Mouse (Mus musculus): ENCODE data around the gene Sgce.
"Not testable (repeated sequence)": the region's sequence is repeated elsewhere in the genome, so short reads cannot be mapped to it uniquely, and the experiment has no call there.

Gene Sgce

GRCm38 (mm10) chr6:4746696-4747439 lies at the start of gene Sgce, which contains the start of gene Peg10:
TSS of gene Sgce (minus strand) at chr6:4747207.
TSS of gene Peg10 (plus strand) at chr6:4747306.
- peak; percentile 85 for DNase-seq

- no peak for DNase-seq
Measured at GRCm38 (mm10) chr6:4796281-4796680, 49.3 kb upstream of the Sgce start.

GRCm38 (mm10) chr6:4762252-4762651 lies 15.2 kb upstream of the Sgce start:
- no peak for DNase-seq

GRCm38 (mm10) chr6:4761415-4762142 lies 14.6 kb upstream of the Sgce start:
- not testable (repeated sequence) for DNase-seq

- DNase-seq = no peak
Measured at GRCm38 (mm10) chr6:4754886-4755285, 7.9 kb upstream of the Sgce start.

- no peak for DNase-seq
Measured at GRCm38 (mm10) chr6:4754286-4754685, 7.3 kb upstream of the Sgce start.

- DNase-seq = no peak
Measured at GRCm38 (mm10) chr6:4751355-4751754, 4.3 kb upstream of the Sgce start.

GRCm38 (mm10) chr6:4749091-4749490 lies 2.1 kb upstream of the Sgce start:
- peak; percentile 97 for DNase-seq

- no peak for DNase-seq
Measured at GRCm38 (mm10) chr6:4748506-4748961, 1.5 kb upstream of the Sgce start.

- peak; percentile 22 for DNase-seq
Measured at GRCm38 (mm10) chr6:4747677-4748505, 884 bp upstream of the Sgce start.

GRCm38 (mm10) chr6:4746036-4746695 lies 841 bp downstream of the Sgce start:
- DNase-seq = no peak

GRCm38 (mm10) chr6:4740511-4740910 lies 6.5 kb downstream of the Sgce start:
- peak; percentile 61 for DNase-seq

- no peak for DNase-seq
Measured at GRCm38 (mm10) chr6:4739522-4740355, 7.3 kb downstream of the Sgce start.

GRCm38 (mm10) chr6:4738717-4739116 lies 8.3 kb downstream of the Sgce start:
- no peak for DNase-seq

GRCm38 (mm10) chr6:4738034-4738629 lies 8.9 kb downstream of the Sgce start:
- DNase-seq = no peak

- no peak for DNase-seq
Measured at GRCm38 (mm10) chr6:4736372-4736771, 10.6 kb downstream of the Sgce start.

GRCm38 (mm10) chr6:4733208-4733607 lies 13.8 kb downstream of the Sgce start:
- DNase-seq = no peak

GRCm38 (mm10) chr6:4731675-4732074 lies 15.3 kb downstream of the Sgce start:
- no peak for DNase-seq

- no peak for DNase-seq
Measured at GRCm38 (mm10) chr6:4728305-4728704, 18.7 kb downstream of the Sgce start.

GRCm38 (mm10) chr6:4723998-4724757 lies 22.8 kb downstream of the Sgce start:
- no peak for DNase-seq

- DNase-seq = no peak
Measured at GRCm38 (mm10) chr6:4722739-4723138, 24.3 kb downstream of the Sgce start.

All from lung, postnatal 10 days (tissue).